Mouse (Mus musculus) heart, adult 8-10 months (tissue): ENCODE data around the gene Pagr1a. TPM values are rescaled to one million over a fixed set of nuclear protein-coding genes. Genes with fewer than 3 reads are reported as not detected.
A peak's percentile ranks its signal among the peaks of the same experiment; 100 is the strongest.

ENCODE experiments used
- DNase-seq: peaks from one replicate; pipeline ENCODE4 v3.0.0; 2022; ENCODE audit warnings: low spot score
- total RNA-seq, 4 experiments: library from RNA; stranded (reverse); gene quantifications; 2 replicates each; pipeline ENCODE4 v1.2.4; 2022

The Pagr1a gene
- total RNA-seq = 10 to 100 TPM in 2 of 4 experiments, 1 to 10 TPM in 2; 8.3 to 22.2 (median 10.5) TPM

DNA sequence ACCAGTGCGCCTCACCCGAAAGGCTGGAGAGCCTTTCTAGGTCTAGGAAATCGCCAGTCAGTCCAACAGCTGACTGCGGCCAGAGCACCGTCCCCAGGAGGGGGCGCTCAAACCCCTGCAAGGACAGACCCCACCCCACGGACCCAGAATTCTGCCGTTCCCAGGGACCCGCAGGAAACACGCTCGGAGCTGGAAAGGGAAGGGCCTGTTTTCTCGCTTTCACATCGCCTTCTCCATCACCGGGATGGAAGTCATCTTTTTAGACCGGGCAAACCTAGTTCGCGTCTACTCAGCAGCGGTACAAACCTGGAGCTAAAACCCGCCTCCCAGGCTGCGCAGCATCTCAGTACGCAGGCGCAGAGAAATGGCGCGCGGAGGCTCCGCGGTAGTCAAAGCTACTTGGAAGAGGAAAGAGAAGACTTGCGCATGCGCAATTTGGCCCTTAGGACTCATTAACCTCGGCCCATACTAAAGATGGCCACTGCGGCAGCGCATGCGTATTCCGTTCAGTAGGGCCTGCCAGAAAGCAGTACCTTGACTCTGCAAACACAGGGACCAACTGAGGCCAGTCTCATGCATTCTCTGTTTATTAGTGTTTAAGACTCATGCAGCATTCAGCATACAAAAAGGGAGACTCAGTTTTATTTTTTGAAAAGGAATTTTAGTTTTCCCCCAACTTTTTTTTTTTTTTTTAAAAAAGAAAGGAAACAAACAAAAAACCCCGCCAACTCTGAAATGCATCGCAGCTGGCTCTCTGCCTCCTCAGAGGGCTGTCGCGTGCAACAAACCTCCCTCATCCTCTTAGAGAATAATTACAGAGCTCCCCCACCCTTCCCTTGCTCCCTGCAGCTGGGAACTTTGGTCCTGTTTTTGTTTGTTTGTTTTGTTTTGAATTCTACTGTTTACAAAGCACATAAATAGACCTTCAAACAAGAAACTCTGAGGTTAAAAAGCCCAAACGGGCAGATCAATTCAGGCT is at the start of gene Pagr1a:
Gene Pagr1a, minus strand, starts transcription at position 382 of the 979 bp plus-strand sequence.
- DNase-seq = peak; percentile 97

DNA sequence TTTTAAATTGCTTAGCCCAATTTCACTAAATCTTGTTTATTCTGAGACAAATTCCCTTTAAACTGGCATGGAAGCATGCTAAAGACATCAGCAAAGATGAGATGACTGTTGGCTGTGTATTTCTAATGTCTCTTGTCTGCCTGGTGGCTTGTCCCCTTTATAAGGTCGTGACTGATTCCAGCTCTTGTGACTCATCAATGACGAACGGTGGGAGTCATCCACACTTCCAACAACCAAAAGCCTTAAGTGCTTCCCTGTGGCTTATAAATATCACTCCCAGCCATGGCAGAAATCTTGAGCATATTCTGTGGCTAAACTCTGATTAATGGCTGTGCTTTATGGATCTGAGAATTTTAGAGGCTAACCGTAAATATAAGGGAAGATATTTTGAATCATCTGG is 49.2 kb upstream of the Pagr1a start:
- no peak for DNase-seq

- no peak for DNase-seq
Observed at GRCm38 (mm10) chr7:127065538-127065937, 48.4 kb upstream of the Pagr1a start.

DNA sequence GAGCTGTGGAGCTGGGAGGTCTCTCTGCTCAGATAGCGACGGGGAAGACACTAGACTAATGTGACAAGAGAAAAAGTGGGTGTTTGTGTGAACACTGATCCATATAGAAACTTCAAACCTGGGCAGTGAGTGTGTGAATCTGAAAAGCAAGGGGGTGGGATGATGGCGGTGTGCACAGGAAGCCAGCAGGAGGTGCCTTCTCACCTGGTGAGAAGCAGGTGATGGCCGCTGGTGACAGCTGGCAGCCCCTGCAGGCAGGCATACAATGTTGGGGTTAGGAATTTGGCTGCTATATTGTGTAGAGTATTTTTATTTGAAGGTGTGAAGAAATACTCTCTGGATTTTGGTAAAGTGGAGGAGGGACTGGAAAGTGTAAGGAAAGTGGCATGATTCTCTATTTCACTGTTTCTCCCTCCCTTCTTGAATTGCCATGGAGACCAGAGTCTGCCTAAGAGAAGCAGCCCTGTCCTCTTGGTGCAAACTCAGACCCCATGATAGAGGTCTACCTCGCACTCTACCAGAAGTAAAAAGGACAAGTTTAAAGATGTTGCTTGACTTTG is 38.0 kb upstream of the Pagr1a start:
- no peak for DNase-seq

GRCm38 (mm10) chr7:127041851-127042672 is 24.9 kb upstream of the Pagr1a start, which contains the start of gene Kif22:
Kif22 (minus strand) TSS chr7:127042471.
- peak; percentile 93 for DNase-seq

DNA sequence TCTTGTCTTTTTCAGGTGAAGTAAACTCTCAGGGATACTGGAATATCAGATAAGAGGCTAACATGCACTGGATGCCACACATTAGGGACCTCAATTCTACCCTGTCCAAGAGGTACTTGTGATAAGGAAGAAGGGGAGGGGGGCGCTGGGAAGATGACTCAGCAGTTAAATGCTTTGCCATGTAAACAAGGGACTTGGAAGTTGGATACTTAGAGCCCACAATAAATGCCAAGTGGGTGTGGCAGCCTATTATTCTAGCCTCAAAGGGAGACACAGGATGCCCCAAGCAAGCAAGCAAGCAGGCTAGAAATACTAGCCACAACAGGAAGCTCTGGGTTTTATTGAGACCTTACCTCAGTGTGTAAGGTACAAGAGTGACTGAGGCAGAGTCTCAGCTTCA is 14.1 kb upstream of the Pagr1a start:
- DNase-seq = no peak

DNA sequence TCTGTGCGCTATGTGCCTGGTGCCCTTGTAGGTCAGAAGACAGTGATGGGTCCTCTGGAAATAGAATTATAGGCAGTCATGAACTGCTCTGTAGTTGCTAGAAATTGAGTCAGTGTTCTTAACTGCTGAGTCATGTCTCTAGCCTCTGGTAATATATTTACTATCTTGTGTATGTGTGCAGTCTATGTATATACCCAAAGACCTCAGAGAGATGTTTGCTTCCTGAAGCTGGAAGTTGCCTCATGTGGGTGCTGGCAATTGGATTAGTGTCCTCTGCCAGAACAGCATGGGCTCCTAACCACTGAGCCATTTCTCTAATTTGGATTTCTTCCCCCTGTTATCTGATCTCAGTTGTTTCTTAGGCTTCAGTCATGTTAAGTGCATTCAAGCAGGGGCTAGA is 13.0 kb upstream of the Pagr1a start:
- DNase-seq = no peak

GRCm38 (mm10) chr7:127027885-127028284 is 10.7 kb upstream of the Pagr1a start:
- no peak for DNase-seq

DNA sequence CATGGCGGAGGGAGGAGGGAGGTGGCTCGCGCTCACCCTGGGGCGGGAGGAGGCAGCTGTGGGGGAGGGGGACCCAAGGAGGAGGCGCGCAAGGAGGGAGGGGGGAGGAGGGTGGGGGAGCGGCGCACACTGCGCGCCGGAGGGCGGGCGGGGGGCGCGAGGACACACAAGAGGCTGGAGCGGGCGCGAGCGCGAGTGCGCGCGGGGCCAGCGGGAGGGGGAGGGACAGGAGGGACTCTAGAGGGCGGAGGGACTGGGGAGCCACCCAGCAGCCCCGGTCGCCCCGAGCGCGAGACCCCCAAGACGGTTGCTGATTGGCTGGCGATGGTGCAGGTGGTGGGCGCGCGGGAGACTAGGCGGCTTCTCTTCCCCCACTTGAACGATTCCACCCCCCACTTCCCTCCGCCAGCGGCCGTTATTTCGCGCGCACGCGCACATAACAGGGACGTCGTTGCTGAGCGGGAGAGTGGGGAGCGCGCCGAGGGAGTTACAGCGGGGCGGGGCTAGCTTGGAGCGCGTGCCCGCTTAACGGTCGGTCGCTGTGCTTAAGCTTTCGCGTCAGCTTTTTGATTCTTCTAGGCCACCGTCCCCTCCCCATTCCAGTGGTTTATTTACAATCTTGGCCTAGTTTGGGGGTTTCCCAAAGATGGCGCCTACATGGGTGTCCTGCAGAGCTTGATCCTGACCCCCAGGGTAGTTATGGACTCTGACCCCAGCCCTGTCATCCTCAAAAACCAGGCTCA is 10.0 kb upstream of the Pagr1a start, which contains the start of gene Maz:
Gene Maz, minus strand, starts transcription at position 54 of the 743 bp plus-strand sequence.
- DNase-seq = peak; percentile 100

DNA sequence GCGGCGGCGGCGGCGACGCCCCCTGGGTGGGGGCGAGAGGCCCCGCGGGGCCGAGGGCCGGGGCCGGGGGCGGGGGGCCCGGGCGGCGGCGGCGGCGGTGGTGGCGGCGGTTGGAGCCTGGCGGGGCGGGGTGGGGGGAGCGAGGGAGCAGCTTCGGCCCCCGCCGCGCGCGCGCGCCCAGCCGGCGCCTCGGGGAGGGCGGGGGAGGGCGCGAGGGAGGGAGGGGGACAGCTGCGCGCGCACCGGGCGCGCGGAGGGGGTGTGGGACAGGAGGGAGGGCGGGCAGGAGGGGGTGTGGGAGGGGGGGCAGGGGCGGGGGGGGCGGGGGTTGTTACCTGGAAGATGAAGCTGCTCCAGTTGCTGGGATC is 9.4 kb upstream of the Pagr1a start:
- DNase-seq = no peak

- no peak for DNase-seq
Observed at GRCm38 (mm10) chr7:127026161-127026600, 9.0 kb upstream of the Pagr1a start.

GRCm38 (mm10) chr7:127025556-127026160 is 8.5 kb upstream of the Pagr1a start:
- DNase-seq = no peak

DNA sequence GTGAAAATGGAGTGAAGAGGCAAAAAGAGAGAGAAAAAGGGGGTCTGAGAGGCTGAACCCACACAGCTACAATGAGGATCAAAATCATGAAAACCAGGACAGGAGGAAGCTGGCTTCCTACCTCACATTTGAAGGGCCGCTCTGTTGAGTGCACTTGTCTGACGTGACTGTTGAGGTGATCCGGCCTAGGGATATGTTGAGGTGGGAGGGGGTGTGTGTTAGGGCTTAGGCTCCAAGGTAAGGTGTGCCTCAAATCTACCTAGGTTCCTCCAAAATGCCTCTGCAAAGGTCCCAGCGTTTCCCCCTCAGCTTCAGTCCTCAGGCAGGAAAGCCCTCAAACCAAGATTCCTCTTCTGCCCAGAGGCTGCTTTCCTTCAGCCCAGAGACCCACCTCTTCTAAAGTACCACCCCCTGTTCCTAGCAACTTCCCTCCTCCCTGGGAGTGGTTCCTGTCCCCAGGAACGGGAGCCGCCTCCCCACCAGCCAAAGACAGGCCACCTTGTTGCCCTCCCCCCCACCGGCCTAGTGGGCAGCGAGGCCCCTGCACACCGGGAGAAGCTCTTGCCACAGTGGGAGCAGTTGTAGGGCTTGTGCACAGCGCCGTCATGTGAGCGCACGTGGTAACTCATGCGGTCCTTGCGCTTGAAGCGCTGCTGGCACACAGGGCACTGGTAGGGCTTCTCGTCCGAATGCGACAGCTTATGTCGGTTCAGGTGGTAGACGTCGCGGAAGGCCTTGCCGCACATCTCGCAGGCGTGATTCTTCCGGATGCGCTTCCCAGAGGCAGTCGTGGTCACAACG is 7.8 kb upstream of the Pagr1a start:
- DNase-seq = peak; percentile 73

DNA sequence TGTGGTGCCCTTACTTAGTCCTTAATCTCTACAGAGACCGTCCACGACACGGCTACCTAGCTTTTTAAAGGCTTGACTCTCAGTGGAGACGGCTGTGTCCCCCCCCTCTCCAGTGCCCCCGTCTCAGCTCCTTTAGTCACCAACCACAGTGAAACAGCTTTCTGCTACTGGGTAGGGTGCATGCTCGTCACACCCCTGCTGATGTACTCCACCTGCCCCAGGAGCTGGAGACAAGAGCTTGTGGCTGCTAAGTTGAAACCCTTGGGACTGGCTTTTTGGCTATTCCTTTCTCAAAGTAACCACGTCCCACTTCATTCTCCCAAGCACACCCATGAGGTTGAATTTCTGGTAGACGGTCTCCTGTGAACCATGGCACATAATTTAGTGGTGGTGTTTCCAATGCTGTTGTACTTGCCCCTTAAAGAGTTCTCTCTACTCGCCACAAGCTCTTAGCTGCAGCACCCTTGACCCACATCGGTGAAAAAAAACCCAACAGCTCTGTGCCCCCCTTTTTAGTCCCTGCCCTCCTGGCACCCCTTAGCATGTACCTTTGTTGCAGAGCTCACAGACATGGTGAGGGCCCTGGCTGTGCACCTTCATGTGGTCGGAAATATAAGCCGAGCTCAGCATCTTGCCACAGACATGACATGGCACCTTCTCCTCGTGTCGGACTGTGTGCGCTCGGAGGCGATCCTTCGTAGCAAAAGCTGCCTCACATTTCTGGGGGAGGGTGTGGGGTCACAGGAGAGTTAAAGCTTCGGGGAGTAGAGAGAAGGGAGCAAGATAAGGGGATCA is 6.9 kb upstream of the Pagr1a start:
- no peak for DNase-seq

DNA sequence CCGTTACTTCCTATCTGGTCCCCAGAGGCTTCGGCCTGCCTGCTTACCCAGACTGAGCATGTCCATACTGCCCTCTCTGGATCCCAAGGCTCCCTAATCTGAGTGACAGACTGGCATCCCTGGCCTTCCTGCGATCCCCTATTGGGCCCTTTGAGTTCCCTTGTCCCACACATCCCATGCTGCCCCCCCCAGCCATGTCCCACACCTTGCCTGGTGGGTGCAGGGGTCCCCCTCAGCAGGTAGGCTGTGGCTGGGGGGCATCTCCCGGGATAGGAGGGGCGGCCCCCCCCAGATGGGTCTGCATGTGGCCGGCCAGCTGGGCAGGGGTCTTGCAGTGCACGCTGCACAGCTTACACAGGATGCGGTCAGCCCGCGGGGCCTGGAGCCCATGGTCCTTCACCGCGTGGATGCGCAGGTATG is 6.1 kb upstream of the Pagr1a start:
- no peak for DNase-seq

- DNase-seq = no peak
Observed at GRCm38 (mm10) chr7:127022528-127023271, 5.5 kb upstream of the Pagr1a start.

DNA sequence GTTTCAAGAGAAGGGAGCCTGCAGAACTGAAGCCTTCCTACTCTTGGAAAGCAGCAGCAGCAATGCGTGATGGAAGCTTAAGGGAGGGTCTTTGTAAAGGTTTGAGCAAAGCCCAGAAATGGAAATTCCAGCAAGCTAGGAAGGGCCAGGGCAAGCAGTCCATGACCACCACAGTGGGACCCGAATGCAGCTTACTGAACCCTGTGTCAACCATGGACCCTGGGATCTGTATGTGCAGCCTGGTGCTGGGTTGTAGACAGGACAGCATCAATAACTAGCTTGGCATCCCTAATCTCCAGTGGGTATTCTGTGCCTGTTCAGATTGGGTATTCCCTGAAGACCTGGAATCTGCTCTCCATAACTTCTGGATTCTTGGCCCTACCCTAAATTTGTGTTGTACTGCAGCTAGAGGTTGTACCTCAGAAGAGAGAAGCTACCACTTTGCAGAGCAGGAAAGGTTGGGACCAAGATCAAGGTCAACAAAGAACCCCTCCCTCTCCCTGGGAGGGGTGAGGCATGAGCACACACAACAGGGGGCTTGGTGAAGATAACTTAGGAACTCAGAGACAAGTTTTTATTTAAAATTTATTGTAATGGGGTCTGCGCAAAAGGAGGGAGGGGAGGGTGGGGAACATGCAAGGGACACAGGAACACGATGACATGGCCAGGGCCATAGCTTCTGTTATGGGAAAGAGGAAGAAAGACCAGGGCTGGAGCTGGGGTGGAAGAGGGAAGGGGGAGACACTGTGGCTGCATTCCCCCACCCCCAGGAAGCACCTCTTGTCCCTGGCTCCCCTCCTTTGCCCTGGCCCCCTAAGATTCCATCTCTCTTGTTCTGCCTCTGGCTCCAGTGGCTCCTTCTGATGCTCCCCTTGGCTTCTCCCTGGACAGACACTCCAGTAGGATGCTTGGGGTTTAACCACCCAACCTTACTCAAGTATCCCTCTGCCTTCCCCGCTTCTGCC is 4.7 kb upstream of the Pagr1a start:
- DNase-seq = no peak
